Mouse (Mus musculus): ENCODE results near the gene Ino80d.

DNA sequence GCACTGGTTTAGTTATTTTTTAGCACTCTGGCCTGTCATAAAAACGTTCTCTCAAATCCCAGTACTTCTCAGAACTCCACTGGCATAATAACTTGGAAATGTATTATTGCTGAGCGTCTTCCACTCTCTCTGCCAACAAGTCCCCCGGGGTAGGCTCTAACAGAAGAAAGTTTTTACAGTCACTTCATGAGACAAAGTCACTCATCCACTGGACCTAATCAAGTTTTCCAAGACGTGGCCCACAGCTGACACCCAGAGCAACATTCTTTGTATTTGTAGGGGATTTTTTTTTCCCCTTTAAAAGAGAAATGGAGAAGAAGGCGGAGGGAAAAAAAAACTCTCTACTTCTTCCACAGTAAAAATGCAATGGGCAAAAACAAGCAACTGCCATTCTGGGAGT lies 157.9 kb downstream of the Ino80d start:
- no peak for TF ChIP-seq TAL1 (IDR thresholded peaks at IDR 0.05; ENCODE audit: low read length)
- TF ChIP-seq GATA1 (IDR thresholded peaks at IDR 0.05; ENCODE audit: low read length): no peak

All from erythroblast, embryonic 14.5 days (primary cell).